Mouse (Mus musculus): ENCODE measurements around the gene Tspan32.

- TF ChIP-seq CTCF (IDR thresholded peaks at IDR 0.05; ENCODE audit: low read depth) (no peak), EP300 (IDR thresholded peaks at IDR 0.05; ENCODE audit: low read depth) (no peak)
These were observed 39.4 kb downstream of the Tspan32 start for GRCm38 (mm10) chr7:143044049-143044825.
